Mouse (Mus musculus): Measurements from ENCODE around the gene Adam22.
"Not testable (repeated sequence)": the region's sequence is repeated elsewhere in the genome, so short reads cannot be mapped to it uniquely, and the experiment has no call there.

Gene Adam22

GRCm38 (mm10) chr5:8326671-8327070 is 41.3 kb downstream of the Adam22 start:
- no peak for DNase-seq (ENCODE audit: extremely low spot score)

GRCm38 (mm10) chr5:8312324-8312723 is 55.6 kb downstream of the Adam22 start:
- no peak for DNase-seq (ENCODE audit: extremely low spot score)

GRCm38 (mm10) chr5:8310907-8311306 is 57.1 kb downstream of the Adam22 start:
- no peak for DNase-seq (ENCODE audit: extremely low spot score)

GRCm38 (mm10) chr5:8297719-8298419 is 70.1 kb downstream of the Adam22 start:
- no peak for DNase-seq (ENCODE audit: extremely low spot score)

- DNase-seq (ENCODE audit: extremely low spot score), result peak; percentile 25
Observed at GRCm38 (mm10) chr5:8293287-8293686, 74.7 kb downstream of the Adam22 start.

- no peak for DNase-seq (ENCODE audit: extremely low spot score)
Observed at GRCm38 (mm10) chr5:8291496-8291895, 76.5 kb downstream of the Adam22 start.

- DNase-seq (ENCODE audit: extremely low spot score), result no peak
Observed at GRCm38 (mm10) chr5:8289678-8290614, 78.0 kb downstream of the Adam22 start.

- no peak for DNase-seq (ENCODE audit: extremely low spot score)
Observed at GRCm38 (mm10) chr5:8284123-8284522, 83.8 kb downstream of the Adam22 start.

GRCm38 (mm10) chr5:8276141-8276540 is 91.8 kb downstream of the Adam22 start:
- no peak for DNase-seq (ENCODE audit: extremely low spot score)

- no peak for DNase-seq (ENCODE audit: extremely low spot score)
Observed at GRCm38 (mm10) chr5:8257366-8257765, 110.6 kb downstream of the Adam22 start.

GRCm38 (mm10) chr5:8256487-8256886 is 111.5 kb downstream of the Adam22 start:
- DNase-seq (ENCODE audit: extremely low spot score), result no peak

- DNase-seq (ENCODE audit: extremely low spot score), result no peak
Observed at GRCm38 (mm10) chr5:8244696-8245095, 123.3 kb downstream of the Adam22 start.

GRCm38 (mm10) chr5:8243064-8243615 is 124.8 kb downstream of the Adam22 start:
- no peak for DNase-seq (ENCODE audit: extremely low spot score)

GRCm38 (mm10) chr5:8242660-8243059 is 125.3 kb downstream of the Adam22 start:
- no peak for DNase-seq (ENCODE audit: extremely low spot score)

- no peak for DNase-seq (ENCODE audit: extremely low spot score)
Observed at GRCm38 (mm10) chr5:8227073-8227472, 140.9 kb downstream of the Adam22 start.

- no peak for DNase-seq (ENCODE audit: extremely low spot score)
Observed at GRCm38 (mm10) chr5:8224321-8224705, 143.6 kb downstream of the Adam22 start.

- no peak for DNase-seq (ENCODE audit: extremely low spot score)
Observed at GRCm38 (mm10) chr5:8223597-8224320, 144.2 kb downstream of the Adam22 start.

- DNase-seq (ENCODE audit: extremely low spot score), result no peak
Observed at GRCm38 (mm10) chr5:8221630-8222029, 146.3 kb downstream of the Adam22 start.

GRCm38 (mm10) chr5:8215841-8216240 is 152.1 kb downstream of the Adam22 start:
- DNase-seq (ENCODE audit: extremely low spot score), result no peak

- not testable (repeated sequence) for DNase-seq (ENCODE audit: extremely low spot score)
Observed at GRCm38 (mm10) chr5:8184992-8185391, 183.0 kb downstream of the Adam22 start.

- DNase-seq (ENCODE audit: extremely low spot score), result no peak
Observed at GRCm38 (mm10) chr5:8180646-8181045, 187.3 kb downstream of the Adam22 start.

GRCm38 (mm10) chr5:8178111-8178510 is 189.8 kb downstream of the Adam22 start:
- no peak for DNase-seq (ENCODE audit: extremely low spot score)

Data from embryo, embryonic 9.5 days (tissue).